Mouse (Mus musculus) heart, embryonic 11.5 days (tissue): ENCODE measurements around the gene Trim11. TPM values are rescaled to one million over a fixed set of nuclear protein-coding genes. Genes with fewer than 3 reads are reported as not detected.

Experiments
- ATAC-seq: fragments of 200-750 bp; cut with Nextera tagmentation; replicated peaks from 2 replicates; pipeline ENCODE4 v1.8.0; 2017; ENCODE audit warnings: moderate library complexity; ENCODE audit not compliant: insufficient number of reproducible peaks, low FRiP score, low TSS enrichment
- H3K27ac ChIP-seq: fragments of 300-500 bp; sonication (generic); 2 replicates; pipeline ENCODE4 v1.5.1; 2014; ENCODE audit warnings: mild to moderate bottlenecking, low read depth, low read length
- H3K27me3 ChIP-seq: fragments of 300-500 bp; sonication (generic); 2 replicates; pipeline ENCODE4 v1.6.1; 2014; ENCODE audit warnings: mild to moderate bottlenecking, low read length, mixed read lengths; ENCODE audit not compliant: control insufficient read depth, insufficient read depth
- H3K36me3 ChIP-seq: fragments of 300-500 bp; sonication (generic); 2 replicates; pipeline ENCODE4 v1.6.1; 2014; ENCODE audit warnings: mild to moderate bottlenecking, low read length, moderate library complexity, mixed read lengths; ENCODE audit not compliant: control insufficient read depth, insufficient read depth
- H3K4me1 ChIP-seq: fragments of 300-500 bp; sonication (generic); 2 replicates; pipeline ENCODE4 v1.6.1; 2014; ENCODE audit warnings: low read length; ENCODE audit not compliant: control insufficient read depth, insufficient read depth
- H3K4me2 ChIP-seq: fragments of 300-500 bp; sonication (generic); 2 replicates; pipeline ENCODE4 v1.6.1; 2014; ENCODE audit warnings: mild to moderate bottlenecking, moderate library complexity
- H3K4me3 ChIP-seq: fragments of 300-500 bp; sonication (generic); 2 replicates; pipeline ENCODE4 v1.5.1; 2014; ENCODE audit warnings: low read depth, low read length
- H3K9ac ChIP-seq: fragments of 300-500 bp; sonication (generic); 2 replicates; pipeline ENCODE4 v1.6.1; 2014; ENCODE audit warnings: mild to moderate bottlenecking, low read depth, low read length, moderate library complexity
- H3K9me3 ChIP-seq: fragments of 300-500 bp; sonication (generic); replicated peaks from 2 replicates; pipeline ENCODE4 v1.6.1; 2016; ENCODE audit warnings: low read length; ENCODE audit not compliant: control insufficient read depth
- WGBS: fragments of 180-500 bp; shearing (Covaris S2); extraction: QIAGEN DNeasy Blood & Tissue Kit; methylation state at CpG from one replicate; pipeline ENCODE4 v1.1.7; 2014; ENCODE audit not compliant: insufficient replicate concordance; 5-methylcytosine and 5-hydroxymethylcytosine counted together
- polyA plus RNA-seq: library from polyadenylated mRNA; unstranded; fragments of >200 nt; fragmentation: Nextera tagmentation; extraction: Ambion mirVana; gene quantifications from 2 replicates; pipeline ENCODE4 v1.2.1, GENCODE M21; 2014

Trim11 gene
- polyA plus RNA-seq, 1 experiment from 2014 or later: 26.1 TPM

- H3K4me2 ChIP-seq: no peak overlapping the region
- 77% methylated on average over 21 of the region's 21 CpGs for WGBS
- H3K9ac ChIP-seq: no peak overlapping the region
- no peaks in the 10 kb centered on the region for H3K36me3 ChIP-seq
- H3K27me3 ChIP-seq: no peaks in the 10 kb centered on the region
- ATAC-seq: no peak
- peaks cover 6% of the 10 kb centered on the region for H3K4me1 ChIP-seq
- no peak overlapping the region for H3K27ac ChIP-seq
- no peak overlapping the region for H3K4me3 ChIP-seq
- no peaks in the 10 kb centered on the region for H3K9me3 ChIP-seq
Observed at GRCm38 (mm10) chr11:58970831-58971530, 6.9 kb upstream of the Trim11 start.

GRCm38 (mm10) chr11:58971796-58972195 is 6.1 kb upstream of the Trim11 start:
- ATAC-seq: no peak

DNA sequence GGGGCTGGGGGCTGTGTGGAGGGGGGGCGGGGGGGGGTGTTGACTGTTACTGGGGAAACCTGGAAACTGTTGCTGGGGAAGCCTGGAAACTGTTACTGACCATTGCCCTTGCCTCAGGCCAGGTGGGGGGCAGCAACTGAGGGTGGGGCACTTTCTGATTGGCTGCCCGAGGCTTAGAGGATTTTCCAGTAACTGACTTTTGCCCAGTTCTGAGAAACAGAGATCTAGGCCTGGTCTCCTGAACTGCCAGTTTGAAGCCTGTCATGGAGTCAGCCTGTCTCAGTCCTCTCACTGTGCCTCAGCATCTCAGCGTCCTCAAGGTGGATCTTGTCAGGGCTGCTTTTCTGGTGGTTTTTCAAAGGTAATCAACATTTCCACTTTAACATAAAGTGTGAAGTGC is 3.5 kb upstream of the Trim11 start:
- Histone ChIP-seq H3K4me2 (no peak overlapping the region), H3K27me3 (no peaks in the 10 kb centered on the region), H3K9ac (no peak overlapping the region), H3K9me3 (no peaks in the 10 kb centered on the region), H3K4me1 (peaks cover 13% of the 10 kb centered on the region), H3K36me3 (no peaks in the 10 kb centered on the region), H3K4me3 (no peak overlapping the region), H3K27ac (no peak overlapping the region)
- WGBS: 75% methylated on average over 3 of the region's 3 CpGs
- no peak for ATAC-seq

More at GRCm38 (mm10) chr11:58971796-58972195, 6.1 kb upstream of the Trim11 start:
- Histone ChIP-seq H3K4me2 (no peak overlapping the region), H3K36me3 (no peaks in the 10 kb centered on the region), H3K27me3 (no peaks in the 10 kb centered on the region), H3K9ac (no peak overlapping the region), H3K4me1 (peaks cover 7% of the 10 kb centered on the region), H3K9me3 (no peaks in the 10 kb centered on the region), H3K27ac (no peak overlapping the region), H3K4me3 (no peak overlapping the region)
- 80% methylated on average over 3 of the region's 3 CpGs for WGBS

DNA sequence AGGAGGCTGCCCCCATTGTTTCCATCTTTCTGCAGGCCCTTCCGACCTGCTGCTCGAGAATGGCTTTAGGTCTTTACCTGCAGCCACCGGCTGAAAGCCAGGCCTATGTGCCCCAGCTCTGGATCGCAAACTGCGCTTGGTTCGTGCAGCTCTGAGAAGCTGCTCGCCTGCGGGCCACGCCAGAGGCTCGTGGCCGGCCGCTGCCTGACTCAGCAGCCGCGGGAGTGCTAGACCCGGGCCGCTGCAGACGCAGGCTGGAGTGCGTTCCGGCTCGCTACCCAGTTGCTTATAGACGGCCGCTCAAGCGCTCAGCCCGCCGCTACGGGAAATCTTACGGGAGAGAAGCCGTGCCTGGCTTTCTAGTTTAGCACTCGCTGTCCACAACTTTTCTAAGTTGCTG is 743 bp upstream of the Trim11 start:
- WGBS: 0% methylated on average over 29 of the region's 29 CpGs
- Histone ChIP-seq H3K9me3 (no peaks in the 10 kb centered on the region), H3K4me2 (peak overlapping the region; percentile 97), H3K36me3 (no peaks in the 10 kb centered on the region), H3K4me1 (peaks cover 18% of the 10 kb centered on the region), H3K27me3 (no peaks in the 10 kb centered on the region), H3K27ac (peak overlapping the region; percentile 80), H3K9ac (peak overlapping the region; percentile 95), H3K4me3 (peak overlapping the region; percentile 99)
- no peak for ATAC-seq

- WGBS: under 1% methylated on average over 21 of the region's 21 CpGs
- H3K36me3 ChIP-seq: 0 out of 2 replicates have a peak, but pooled peaks cover under 1% of the 10 kb centered on the region
- H3K4me2 ChIP-seq: peak overlapping the region; percentile 97
- H3K4me1 ChIP-seq: peaks cover 19% of the 10 kb centered on the region
- H3K27ac ChIP-seq: peak overlapping the region; percentile 80
- no peaks in the 10 kb centered on the region for H3K9me3 ChIP-seq
- no peaks in the 10 kb centered on the region for H3K27me3 ChIP-seq
- peak overlapping the region; percentile 99 for H3K4me3 ChIP-seq
- H3K9ac ChIP-seq: peak overlapping the region; percentile 95
- no peak for ATAC-seq
Observed at GRCm38 (mm10) chr11:58977607-58978026, 276 bp upstream of the Trim11 start.

DNA sequence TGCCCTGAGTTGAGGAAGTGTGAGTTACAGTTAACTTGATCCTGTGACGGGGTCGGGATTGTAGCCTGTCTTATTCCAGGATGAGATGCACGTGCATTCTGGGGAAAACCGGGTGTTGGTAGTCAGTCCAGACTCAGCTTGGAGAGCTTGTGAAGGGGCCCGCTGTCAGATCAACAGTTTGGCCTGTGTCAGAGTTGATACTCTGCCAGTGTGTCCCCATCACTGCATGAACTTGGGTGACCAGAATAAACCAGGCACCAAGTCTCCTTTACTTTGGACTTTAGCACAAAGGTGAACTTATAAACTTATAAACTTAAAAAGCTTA is 775 bp downstream of the Trim11 start:
- Histone ChIP-seq H3K9me3 (no peaks in the 10 kb centered on the region), H3K27ac (peak overlapping the region; percentile 80), H3K4me2 (peak overlapping the region; percentile 97), H3K27me3 (no peaks in the 10 kb centered on the region), H3K4me1 (peaks cover 21% of the 10 kb centered on the region), H3K36me3 (0 out of 2 replicates have a peak, but pooled peaks cover 2% of the 10 kb centered on the region), H3K4me3 (peak overlapping the region; percentile 99), H3K9ac (peak overlapping the region; percentile 95)
- ATAC-seq: no peak
- WGBS: 3% methylated on average over 5 of the region's 5 CpGs

DNA sequence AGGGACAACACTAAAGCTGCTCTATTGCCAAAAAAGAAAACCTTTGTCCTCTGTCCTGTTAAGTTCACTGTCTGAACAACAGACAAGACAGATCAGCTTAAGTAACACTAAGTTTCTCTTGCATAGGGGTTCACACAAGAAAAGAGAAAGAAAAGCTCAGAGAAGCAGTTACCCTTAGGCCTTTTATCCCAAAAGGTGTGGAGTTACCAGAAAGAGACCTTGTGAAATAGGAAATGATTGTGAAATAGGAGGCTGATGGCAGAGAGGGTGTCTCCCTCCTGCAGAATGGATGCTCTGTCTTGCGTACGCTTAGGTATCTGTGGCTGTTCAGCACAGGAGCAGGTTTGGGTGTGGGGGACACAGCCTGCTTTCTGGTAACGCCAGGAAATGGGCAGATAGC is 1.3 kb downstream of the Trim11 start:
- peak overlapping the region; percentile 97 for H3K4me2 ChIP-seq
- H3K9ac ChIP-seq: peak overlapping the region; percentile 95
- 64% methylated on average over 3 of the region's 3 CpGs for whole genome bisulfite sequencing
- H3K36me3 ChIP-seq: 0 out of 2 replicates have a peak, but pooled peaks cover 2% of the 10 kb centered on the region
- peaks cover 26% of the 10 kb centered on the region for H3K4me1 ChIP-seq
- no peaks in the 10 kb centered on the region for H3K9me3 ChIP-seq
- H3K27ac ChIP-seq: peak overlapping the region; percentile 41
- H3K27me3 ChIP-seq: no peaks in the 10 kb centered on the region
- peak overlapping the region; percentile 99 for H3K4me3 ChIP-seq
- ATAC-seq: no peak

DNA sequence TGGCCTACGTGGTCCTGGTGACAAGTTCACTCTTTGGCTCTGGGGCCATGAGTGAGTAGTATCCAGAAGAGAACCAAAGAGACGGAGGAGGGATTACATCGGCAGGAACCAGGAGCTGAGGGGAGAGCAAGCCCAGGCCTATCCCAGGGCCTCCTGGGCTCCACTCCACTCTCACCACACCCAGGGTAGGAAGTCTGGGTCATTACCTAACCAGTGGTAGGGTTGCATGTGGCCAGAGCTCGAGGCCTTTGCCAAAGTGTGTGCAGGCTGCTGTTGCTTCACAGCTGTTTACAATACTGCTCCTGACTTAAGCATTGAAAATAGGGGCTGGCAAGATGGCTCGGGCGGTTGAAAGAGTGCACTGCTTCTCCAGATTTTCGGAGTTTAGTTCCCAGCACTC is 1.8 kb downstream of the Trim11 start:
- WGBS: 61% methylated on average over 7 of the region's 7 CpGs
- Histone ChIP-seq H3K36me3 (0 out of 2 replicates have a peak, but pooled peaks cover 2% of the 10 kb centered on the region), H3K4me3 (peak overlapping the region; percentile 99), H3K9ac (peak overlapping the region; percentile 95), H3K9me3 (no peaks in the 10 kb centered on the region), H3K27me3 (no peaks in the 10 kb centered on the region), H3K4me1 (peaks cover 30% of the 10 kb centered on the region), H3K4me2 (peak overlapping the region; percentile 97), H3K27ac (no peak overlapping the region)
- no peak for ATAC-seq
